ENCODE assay signal across 8 mouse cellular contexts in genomic region chr11:23007481-23008180, GRCm38 (mm10). TPM values are rescaled to one million over a fixed set of nuclear protein-coding genes. Genes with fewer than 3 reads are reported as not detected.
DNase-seq lines count a peak whose midpoint lies in the region; ATAC-seq lines count a peak whose summit lies in the region.

Fam161a (plus strand) TSS chr11:23007531.

- peak within 1 kb of the TSS; percentile 50 for H3K4me3 ChIP-seq in forebrain, embryonic 11.5 days (ENCODE audit: low read depth, low read length)
- H3K4me3 ChIP-seq in heart, embryonic 16.5 days (ENCODE audit: low read length) = peak within 1 kb of the TSS; percentile 69
- H3K4me3 ChIP-seq in liver, embryonic 13.5 days (replicated peaks) = peak within 1 kb of the TSS; percentile 68
- H3K4me3 ChIP-seq in stomach, embryonic 14.5 days (ENCODE audit: low read depth, low read length) = peak within 1 kb of the TSS; percentile 49

- WGBS in forebrain, embryonic 11.5 days = under 1% methylated on average over 22 of the region's 22 CpGs
- under 1% methylated on average over 22 of the region's 22 CpGs for WGBS in heart, embryonic 16.5 days
- under 1% methylated on average over 22 of the region's 22 CpGs for WGBS in liver, embryonic 13.5 days (ENCODE audit: insufficient replicate concordance)
- under 1% methylated on average over 22 of the region's 22 CpGs for WGBS in stomach, embryonic 14.5 days

- H3K4me1 ChIP-seq in forebrain, embryonic 11.5 days (replicated peaks; ENCODE audit: control insufficient read depth, insufficient read depth, low read length) = 0 out of 2 replicates have a peak, but pooled peaks cover 3% of the 10 kb centered on the region
- no peaks in the 10 kb centered on the region; the same call in 1 of the 2 replicates for H3K4me1 ChIP-seq in heart, embryonic 16.5 days (ENCODE audit: control insufficient read depth, insufficient read depth, low read length)
- peaks cover 15% of the 10 kb centered on the region for H3K4me1 ChIP-seq in liver, embryonic 13.5 days (replicated peaks)
- no peaks in the 10 kb centered on the region for H3K4me1 ChIP-seq in stomach, embryonic 14.5 days (ENCODE audit: control insufficient read depth, insufficient read depth, low read length)

- H3K27me3 ChIP-seq in forebrain, embryonic 11.5 days (ENCODE audit: control insufficient read depth, insufficient read depth, low read length) = no peaks in the 10 kb centered on the region
- no peaks in the 10 kb centered on the region for H3K27me3 ChIP-seq in heart, embryonic 16.5 days (ENCODE audit: control insufficient read depth, insufficient read depth, low read length)
- H3K27me3 ChIP-seq in liver, embryonic 13.5 days = no peaks in the 10 kb centered on the region
- H3K27me3 ChIP-seq in stomach, embryonic 14.5 days (ENCODE audit: control insufficient read depth, insufficient read depth, low read length) = no peaks in the 10 kb centered on the region

- DNase-seq in ES-CJ7 (ENCODE audit: low read depth, low spot score) = peak; percentile 97
- peak; percentile 94 for DNase-seq in c-Kit-positive CD71-positive TER-119-positive erythroid progenitor cells, embryonic 14.5 days (ENCODE audit: low spot score)
- peak; percentile 75 for DNase-seq in forebrain, embryonic 11.5 days (ENCODE audit: low spot score)
- peak; percentile 80 to 83 for DNase-seq in kidney, postnatal 25 days
- DNase-seq in liver, embryonic 13.5 days = peak; percentile 82
- peak; percentile 80 to 82 for DNase-seq in natural killer cell, adult 2 months (ENCODE audit: low spot score in 2 of 2)

- peak within 1 kb of the TSS; percentile 83 for H3K27ac ChIP-seq in forebrain, embryonic 11.5 days (ENCODE audit: low read depth, low read length)
- peak within 1 kb of the TSS; percentile 82 for H3K27ac ChIP-seq in heart, embryonic 16.5 days (ENCODE audit: low read length)
- peak within 1 kb of the TSS; percentile 94 for H3K27ac ChIP-seq in liver, embryonic 13.5 days
- H3K27ac ChIP-seq in stomach, embryonic 14.5 days (ENCODE audit: low read length) = peak within 1 kb of the TSS; percentile 79

- H3K9me3 ChIP-seq in forebrain, embryonic 11.5 days (ENCODE audit: control insufficient read depth, low read length) = no peaks in the 10 kb centered on the region
- H3K9me3 ChIP-seq in heart, embryonic 16.5 days (replicated peaks; ENCODE audit: control insufficient read depth, low read length) = no peaks in the 10 kb centered on the region
- no peaks in the 10 kb centered on the region for H3K9me3 ChIP-seq in liver, embryonic 13.5 days (replicated peaks)
- H3K9me3 ChIP-seq in stomach, embryonic 14.5 days (ENCODE audit: control insufficient read depth, low read depth, low read length) = no peaks in the 10 kb centered on the region

- H3K4me2 ChIP-seq in forebrain, embryonic 11.5 days (ENCODE audit: low read depth, low read length, severe bottlenecking) = peak within 1 kb of the TSS; percentile 48
- H3K4me2 ChIP-seq in heart, embryonic 16.5 days (ENCODE audit: low read depth, low read length) = peak within 1 kb of the TSS; percentile 75
- peak within 1 kb of the TSS; percentile 90 for H3K4me2 ChIP-seq in liver, embryonic 13.5 days
- H3K4me2 ChIP-seq in stomach, embryonic 14.5 days (replicated peaks; ENCODE audit: low read depth, low read length) = peak within 1 kb of the TSS; percentile 75

- H3K9ac ChIP-seq in forebrain, embryonic 11.5 days (ENCODE audit: low read length) = peak within 1 kb of the TSS; percentile 70
- H3K9ac ChIP-seq in heart, embryonic 16.5 days (ENCODE audit: low read length) = peak within 1 kb of the TSS; percentile 84
- H3K9ac ChIP-seq in liver, embryonic 13.5 days = peak within 1 kb of the TSS; percentile 83
- H3K9ac ChIP-seq in stomach, embryonic 14.5 days (replicated peaks; ENCODE audit: low read depth, low read length) = peak within 1 kb of the TSS; percentile 50

- peak; percentile 94 for ATAC-seq in forebrain, embryonic 11.5 days (replicated peaks; ENCODE audit: low FRiP score)
- ATAC-seq in heart, embryonic 16.5 days (replicated peaks; ENCODE audit: extremely low read depth, insufficient read depth, low FRiP score) = peak; percentile 93
- peak; percentile 95 for ATAC-seq in liver, embryonic 13.5 days (ENCODE audit: low read depth)
- peak; percentile 93 for ATAC-seq in stomach, embryonic 14.5 days (ENCODE audit: insufficient number of reproducible peaks, insufficient read depth, low FRiP score, low read depth)

- peaks cover 5% of the 10 kb centered on the region; the same call in 1 of the 2 replicates for H3K36me3 ChIP-seq in forebrain, embryonic 11.5 days (ENCODE audit: control insufficient read depth, insufficient read depth, low read length)
- H3K36me3 ChIP-seq in heart, embryonic 16.5 days (ENCODE audit: control insufficient read depth, insufficient read depth) = peaks cover 15% of the 10 kb centered on the region
- H3K36me3 ChIP-seq in liver, embryonic 13.5 days = peaks cover 23% of the 10 kb centered on the region
- peaks cover 20% of the 10 kb centered on the region for H3K36me3 ChIP-seq in stomach, embryonic 14.5 days (ENCODE audit: control insufficient read depth, insufficient read depth, low read length)

RNA-seq across cellular contexts. Expression of gene Fam161a, which starts in this region (rescaled TPM):
- polyA plus RNA-seq in forebrain, embryonic 11.5 days (2014; fragmentation: Nextera tagmentation; extraction: Ambion mirVana) = 3.4 TPM in 2 replicates
- 1.5 and 2.2 TPM in 2 replicates for polyA plus RNA-seq in heart, embryonic 16.5 days (2015; fragmentation: Nextera tagmentation; extraction: Ambion mirVana)
- polyA plus RNA-seq in liver, embryonic 13.5 days (2015; fragmentation: Nextera tagmentation; extraction: Ambion mirVana) = 0.51 and 1.6 TPM in 2 replicates
- polyA plus RNA-seq in stomach, embryonic 14.5 days (2014; fragmentation: Nextera tagmentation; extraction: Ambion mirVana) = 12.1 TPM in 2 replicates

Comparison
In these comparisons a context has a peak if more than half of its experiments do, and no peak if none do; other contexts are left out.
1. Peak in every context shown above with its lines: DNase-seq, ATAC-seq, H3K4me3 ChIP-seq and H3K27ac ChIP-seq.